Mouse (Mus musculus) cerebellum, adult 2 months (tissue): Measurements from ENCODE around the gene Pcbp1.

Source experiments
- CTCF ChIP-seq: fragments of 200-500 bp; IDR thresholded peaks from 2 replicates; pipeline ENCODE4 v1.5.1; 2011; ENCODE audit warnings: low read depth, mild to moderate bottlenecking, control low read depth, low read length, moderate library complexity, borderline replicate concordance; ENCODE audit not compliant: insufficient read depth
- POLR2A ChIP-seq: fragments of 200-500 bp; IDR thresholded peaks from 2 replicates; pipeline ENCODE4 v1.6.1; 2011; ENCODE audit warnings: low read length, control low read depth, borderline replicate concordance; ENCODE audit not compliant: insufficient read depth

GRCm38 (mm10) chr6:86516021-86516420, 10.1 kb downstream of the Pcbp1 start:
- TF ChIP-seq POLR2A (no peak), CTCF (no peak)
